Mouse (Mus musculus): ENCODE data around the gene Nol12. TPM values are rescaled to one million over a fixed set of nuclear protein-coding genes. Genes with fewer than 3 reads are reported as not detected.
A peak's percentile ranks its signal among the peaks of the same experiment; 100 is the strongest.

The Nol12 gene
- polyA plus RNA-seq, 1 experiment, result 101 TPM

DNA sequence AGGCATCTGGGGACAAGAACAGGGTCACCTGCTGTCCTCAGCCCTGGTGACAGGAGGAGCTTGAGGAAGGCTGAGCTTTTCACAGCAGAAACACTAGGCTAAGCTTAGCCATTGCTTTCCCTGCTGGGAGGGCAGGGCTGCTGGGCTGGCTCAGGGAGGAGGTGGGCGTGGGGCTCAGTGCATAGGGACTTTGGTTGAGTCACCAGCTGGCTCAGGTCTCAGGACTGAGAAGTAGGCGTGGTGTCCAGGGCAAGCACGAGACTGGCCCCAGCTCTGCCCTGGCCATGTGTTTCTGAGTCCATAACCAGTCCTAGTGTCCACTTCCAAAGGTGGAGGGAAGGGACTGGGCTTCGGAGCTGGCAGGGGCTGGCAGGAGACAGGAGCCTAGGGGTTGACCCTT lies 25.4 kb downstream of the Nol12 start:
- H3ac ChIP-seq (ENCODE audit: control insufficient read depth, insufficient read length), result no peak overlapping the region
- no peaks in the 10 kb centered on the region for H3K36me3 ChIP-seq (ENCODE audit: control insufficient read depth, insufficient read depth)
- no peak overlapping the region for H3K4me3 ChIP-seq
- TF ChIP-seq E2F4 (IDR thresholded peaks at IDR 0.05; ENCODE audit: insufficient read depth) (no peak), USF1 (IDR thresholded peaks at IDR 0.05; ENCODE audit: low read depth) (no peak), MAX (IDR thresholded peaks at IDR 0.05; ENCODE audit: low read depth) (no peak), MYOD1 (IDR thresholded peaks at IDR 0.05; ENCODE audit: control insufficient read depth in 1 of 3, insufficient read length in 2 of 3, low read depth in 2 of 3) (peak in 1 of 3 experiments; percentile 7)
- H3K79me2 ChIP-seq (ENCODE audit: control insufficient read depth, insufficient read depth), result no peaks in the 10 kb centered on the region
- no peak overlapping the region for H3K4me2 ChIP-seq (ENCODE audit: low read depth)
- H3K27me3 ChIP-seq (ENCODE audit: control insufficient read depth, insufficient read depth, insufficient read length), result peaks cover 7% of the 10 kb centered on the region

DNA sequence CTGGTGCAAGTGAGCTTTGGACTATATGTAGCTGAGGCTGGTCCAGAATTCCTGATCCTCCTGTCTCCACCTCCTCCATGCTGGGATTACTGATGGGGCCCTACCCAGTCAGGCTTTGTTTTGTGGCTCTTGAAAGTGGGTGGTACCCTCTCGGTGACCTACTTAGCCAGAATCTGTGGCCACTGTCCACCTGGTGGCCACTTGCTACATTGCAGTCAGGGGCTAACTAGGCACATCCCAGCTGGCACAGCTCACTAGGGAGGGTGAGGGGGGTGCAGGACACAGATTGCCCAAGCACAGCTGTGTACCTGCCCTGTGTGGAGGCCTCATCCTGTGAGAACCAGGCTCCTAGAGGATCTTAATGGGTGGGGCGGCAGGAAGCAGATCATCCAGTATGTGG lies 28.2 kb downstream of the Nol12 start:
- Histone ChIP-seq H3K27me3 (ENCODE audit: control insufficient read depth, insufficient read depth, insufficient read length) (peaks cover 33% of the 10 kb centered on the region), H3ac (ENCODE audit: control insufficient read depth, insufficient read length) (no peak overlapping the region), H3K4me3 (no peak overlapping the region), H3K79me2 (ENCODE audit: control insufficient read depth, insufficient read depth) (no peaks in the 10 kb centered on the region), H3K4me2 (ENCODE audit: low read depth) (no peak overlapping the region), H3K36me3 (ENCODE audit: control insufficient read depth, insufficient read depth) (no peaks in the 10 kb centered on the region)
- no peak for TF ChIP-seq REST (IDR thresholded peaks at IDR 0.05; ENCODE audit: insufficient read depth, insufficient read length)
- no peak for TF ChIP-seq POLR2AphosphoS2 (IDR thresholded peaks at IDR 0.05; ENCODE audit: insufficient read length, low read depth)
- no peak for TF ChIP-seq TCF3 (IDR thresholded peaks at IDR 0.05; ENCODE audit: insufficient read length, low read depth)
- TF ChIP-seq MAX (IDR thresholded peaks at IDR 0.05; ENCODE audit: low read depth), result no peak
- no peak for TF ChIP-seq CEBPB (IDR thresholded peaks at IDR 0.05; ENCODE audit: insufficient read depth, poor library complexity, severe bottlenecking)
- peak in 2 of 3 experiments; percentile 42 to 54 for TF ChIP-seq MYOD1 (IDR thresholded peaks at IDR 0.05; ENCODE audit: control insufficient read depth in 1 of 3, insufficient read length in 2 of 3, low read depth in 2 of 3)
- TF ChIP-seq E2F4 (IDR thresholded peaks at IDR 0.05; ENCODE audit: insufficient read depth), result no peak

DNA sequence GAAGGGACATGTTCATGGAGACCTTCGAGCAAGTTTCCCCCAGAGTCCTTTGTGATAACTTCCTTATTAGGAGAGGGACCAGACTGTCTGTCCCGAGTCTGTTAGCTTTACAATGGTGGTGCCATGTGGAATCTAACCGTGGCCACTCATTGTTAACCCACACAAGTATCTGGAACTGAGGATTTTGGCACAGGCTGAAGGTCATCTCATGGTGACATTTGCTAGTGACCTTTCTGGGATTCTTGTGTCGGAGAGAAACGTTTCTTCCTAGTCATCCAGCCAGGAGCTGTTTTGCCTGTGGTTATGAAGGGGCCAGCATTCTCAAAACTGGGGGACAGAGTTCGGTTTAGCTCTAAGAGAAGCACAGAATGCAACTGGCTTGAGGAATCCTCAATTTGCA lies 36.9 kb downstream of the Nol12 start:
- Histone ChIP-seq H3K27me3 (ENCODE audit: control insufficient read depth, insufficient read depth, insufficient read length) (peaks cover 86% of the 10 kb centered on the region), H3K4me2 (ENCODE audit: low read depth) (no peak overlapping the region), H3ac (ENCODE audit: control insufficient read depth, insufficient read length) (no peak overlapping the region), H3K79me2 (ENCODE audit: control insufficient read depth, insufficient read depth) (no peaks in the 10 kb centered on the region), H3K4me3 (no peak overlapping the region), H3K36me3 (ENCODE audit: control insufficient read depth, insufficient read depth) (no peaks in the 10 kb centered on the region)
- TF ChIP-seq POLR2A (IDR thresholded peaks at IDR 0.05; ENCODE audit: insufficient read length, low read depth) (no peak), MYOG (IDR thresholded peaks at IDR 0.05; ENCODE audit: control insufficient read depth in 1 of 3, insufficient read depth in 1 of 3, insufficient read length in 2 of 3, low read depth in 2 of 3) (no peak), MYOD1 (IDR thresholded peaks at IDR 0.05; ENCODE audit: control insufficient read depth in 1 of 3, insufficient read length in 2 of 3, low read depth in 2 of 3) (no peak), E2F4 (IDR thresholded peaks at IDR 0.05; ENCODE audit: insufficient read depth) (no peak), CEBPB (IDR thresholded peaks at IDR 0.05; ENCODE audit: insufficient read depth, poor library complexity, severe bottlenecking) (no peak), MAX (IDR thresholded peaks at IDR 0.05; ENCODE audit: low read depth) (no peak), TCF12 (IDR thresholded peaks at IDR 0.05; ENCODE audit: insufficient read depth, poor library complexity, severe bottlenecking) (no peak), POLR2AphosphoS2 (IDR thresholded peaks at IDR 0.05; ENCODE audit: insufficient read length, low read depth) (no peak), REST (IDR thresholded peaks at IDR 0.05; ENCODE audit: insufficient read depth, insufficient read length) (no peak), SRF (IDR thresholded peaks at IDR 0.05; ENCODE audit: control insufficient read depth, insufficient read length, low read depth) (no peak), TCF3 (IDR thresholded peaks at IDR 0.05; ENCODE audit: insufficient read length, low read depth) (no peak), USF1 (IDR thresholded peaks at IDR 0.05; ENCODE audit: low read depth) (no peak)

DNA sequence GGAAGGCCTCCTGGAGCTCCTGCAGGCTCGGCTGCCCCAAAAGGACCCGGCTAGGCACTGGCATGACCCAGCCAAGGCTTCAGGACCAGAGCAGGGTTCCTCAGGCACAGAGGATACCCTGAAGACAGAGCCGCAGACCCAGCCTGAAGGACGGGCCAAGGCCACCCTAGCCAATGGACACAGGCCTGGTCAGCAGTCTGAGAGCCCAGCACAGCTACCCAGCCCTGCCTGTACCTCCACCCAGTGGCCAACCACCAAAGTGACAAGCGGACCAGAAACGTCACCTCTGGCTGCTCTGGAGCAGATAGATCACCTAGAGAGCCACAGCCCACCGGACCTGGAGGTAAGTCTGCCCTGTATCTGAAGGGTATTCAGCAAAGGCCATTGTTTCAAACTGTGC lies 39.2 kb downstream of the Nol12 start:
- Histone ChIP-seq H3K27me3 (ENCODE audit: control insufficient read depth, insufficient read depth, insufficient read length) (peaks cover 86% of the 10 kb centered on the region), H3ac (ENCODE audit: control insufficient read depth, insufficient read length) (no peak overlapping the region), H3K4me2 (ENCODE audit: low read depth) (no peak overlapping the region), H3K36me3 (ENCODE audit: control insufficient read depth, insufficient read depth) (no peaks in the 10 kb centered on the region), H3K4me3 (no peak overlapping the region), H3K79me2 (ENCODE audit: control insufficient read depth, insufficient read depth) (no peaks in the 10 kb centered on the region)
- no peak for TF ChIP-seq TCF12 (IDR thresholded peaks at IDR 0.05; ENCODE audit: insufficient read depth, poor library complexity, severe bottlenecking)
- no peak for TF ChIP-seq TCF3 (IDR thresholded peaks at IDR 0.05; ENCODE audit: insufficient read length, low read depth)
- TF ChIP-seq MAX (IDR thresholded peaks at IDR 0.05; ENCODE audit: low read depth), result no peak
- no peak for TF ChIP-seq E2F4 (IDR thresholded peaks at IDR 0.05; ENCODE audit: insufficient read depth)
- no peak for TF ChIP-seq CEBPB (IDR thresholded peaks at IDR 0.05; ENCODE audit: insufficient read depth, poor library complexity, severe bottlenecking)
- TF ChIP-seq REST (IDR thresholded peaks at IDR 0.05; ENCODE audit: insufficient read depth, insufficient read length), result no peak
- no peak for TF ChIP-seq SRF (IDR thresholded peaks at IDR 0.05; ENCODE audit: control insufficient read depth, insufficient read length, low read depth)
- TF ChIP-seq MYOG (IDR thresholded peaks at IDR 0.05; ENCODE audit: control insufficient read depth in 1 of 3, insufficient read depth in 1 of 3, insufficient read length in 2 of 3, low read depth in 2 of 3), result no peak
- no peak for TF ChIP-seq POLR2AphosphoS2 (IDR thresholded peaks at IDR 0.05; ENCODE audit: insufficient read length, low read depth)
- no peak for TF ChIP-seq USF1 (IDR thresholded peaks at IDR 0.05; ENCODE audit: low read depth)
- TF ChIP-seq MYOD1 (IDR thresholded peaks at IDR 0.05; ENCODE audit: control insufficient read depth in 1 of 3, insufficient read length in 2 of 3, low read depth in 2 of 3), result no peak
- TF ChIP-seq POLR2A (IDR thresholded peaks at IDR 0.05; ENCODE audit: insufficient read length, low read depth), result no peak

DNA sequence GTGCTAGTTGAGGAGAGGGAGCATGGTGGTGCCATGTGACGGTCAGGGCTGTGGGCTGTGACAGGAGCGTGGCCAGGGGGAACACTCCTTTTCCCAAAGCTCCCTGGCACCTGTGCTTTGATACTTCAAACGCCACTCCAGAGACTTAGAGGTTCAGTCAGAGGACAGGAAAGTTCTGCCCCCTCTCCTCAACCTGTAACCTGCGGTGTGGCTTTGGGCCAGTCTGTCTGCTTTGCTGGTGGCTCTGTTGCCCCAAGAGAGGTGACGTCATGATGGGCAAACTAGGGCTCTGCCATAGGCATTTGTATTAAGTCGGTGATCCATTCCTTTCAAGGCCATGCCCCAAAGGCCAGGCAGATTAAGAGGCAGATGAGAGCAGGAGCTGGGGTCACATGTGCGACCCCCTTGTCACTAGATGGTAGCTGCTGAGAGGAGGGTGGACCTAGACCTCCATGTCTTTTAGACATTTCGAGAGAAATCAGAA lies 43.0 kb downstream of the Nol12 start:
- Histone ChIP-seq H3K4me2 (ENCODE audit: low read depth) (no peak overlapping the region), H3ac (ENCODE audit: control insufficient read depth, insufficient read length) (no peak overlapping the region), H3K27me3 (ENCODE audit: control insufficient read depth, insufficient read depth, insufficient read length) (peaks cover 66% of the 10 kb centered on the region), H3K4me3 (no peak overlapping the region), H3K36me3 (ENCODE audit: control insufficient read depth, insufficient read depth) (no peaks in the 10 kb centered on the region), H3K79me2 (ENCODE audit: control insufficient read depth, insufficient read depth) (no peaks in the 10 kb centered on the region)
- TF ChIP-seq POLR2A (IDR thresholded peaks at IDR 0.05; ENCODE audit: insufficient read length, low read depth), result no peak
- TF ChIP-seq USF1 (IDR thresholded peaks at IDR 0.05; ENCODE audit: low read depth), result no peak
- no peak for TF ChIP-seq REST (IDR thresholded peaks at IDR 0.05; ENCODE audit: insufficient read depth, insufficient read length)
- no peak for TF ChIP-seq TCF12 (IDR thresholded peaks at IDR 0.05; ENCODE audit: insufficient read depth, poor library complexity, severe bottlenecking)
- no peak for TF ChIP-seq POLR2AphosphoS2 (IDR thresholded peaks at IDR 0.05; ENCODE audit: insufficient read length, low read depth)
- no peak for TF ChIP-seq CEBPB (IDR thresholded peaks at IDR 0.05; ENCODE audit: insufficient read depth, poor library complexity, severe bottlenecking)
- no peak for TF ChIP-seq TCF3 (IDR thresholded peaks at IDR 0.05; ENCODE audit: insufficient read length, low read depth)
- no peak for TF ChIP-seq MAX (IDR thresholded peaks at IDR 0.05; ENCODE audit: low read depth)
- TF ChIP-seq MYOG (IDR thresholded peaks at IDR 0.05; ENCODE audit: control insufficient read depth in 1 of 3, insufficient read depth in 1 of 3, insufficient read length in 2 of 3, low read depth in 2 of 3), result no peak
- no peak for TF ChIP-seq MYOD1 (IDR thresholded peaks at IDR 0.05; ENCODE audit: control insufficient read depth in 1 of 3, insufficient read length in 2 of 3, low read depth in 2 of 3)
- TF ChIP-seq E2F4 (IDR thresholded peaks at IDR 0.05; ENCODE audit: insufficient read depth), result no peak
